Mouse (Mus musculus): ENCODE results near the gene Zmiz1.

DNA sequence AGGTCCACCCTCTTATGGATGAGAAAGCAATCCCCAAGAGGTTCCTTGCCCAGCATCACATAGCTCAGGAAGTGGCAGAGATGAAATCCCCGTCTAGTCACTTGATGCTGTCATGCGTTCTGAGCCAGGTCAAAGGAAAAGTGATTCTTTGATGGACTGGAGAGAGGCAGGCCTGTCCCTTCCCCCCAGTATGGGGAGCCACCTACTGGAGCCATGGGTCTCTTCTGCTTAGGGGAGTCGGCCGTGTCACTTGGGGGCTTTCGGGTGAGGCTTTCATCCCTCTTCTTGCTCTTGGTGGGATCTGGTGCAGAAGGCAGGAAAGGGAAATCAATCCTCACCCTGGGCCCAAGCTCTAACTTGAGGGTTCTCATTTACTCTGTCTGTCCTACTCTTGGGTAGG lies 71.8 kb downstream of the Zmiz1 start:
- TF ChIP-seq GATA1 (IDR thresholded peaks at IDR 0.05; ENCODE audit: low read length): no peak
- no peak for TF ChIP-seq TAL1 (IDR thresholded peaks at IDR 0.05; ENCODE audit: low read length)
